Comparison of ENCODE assay signal across 8 mouse cellular contexts in the genomic region with DNA sequence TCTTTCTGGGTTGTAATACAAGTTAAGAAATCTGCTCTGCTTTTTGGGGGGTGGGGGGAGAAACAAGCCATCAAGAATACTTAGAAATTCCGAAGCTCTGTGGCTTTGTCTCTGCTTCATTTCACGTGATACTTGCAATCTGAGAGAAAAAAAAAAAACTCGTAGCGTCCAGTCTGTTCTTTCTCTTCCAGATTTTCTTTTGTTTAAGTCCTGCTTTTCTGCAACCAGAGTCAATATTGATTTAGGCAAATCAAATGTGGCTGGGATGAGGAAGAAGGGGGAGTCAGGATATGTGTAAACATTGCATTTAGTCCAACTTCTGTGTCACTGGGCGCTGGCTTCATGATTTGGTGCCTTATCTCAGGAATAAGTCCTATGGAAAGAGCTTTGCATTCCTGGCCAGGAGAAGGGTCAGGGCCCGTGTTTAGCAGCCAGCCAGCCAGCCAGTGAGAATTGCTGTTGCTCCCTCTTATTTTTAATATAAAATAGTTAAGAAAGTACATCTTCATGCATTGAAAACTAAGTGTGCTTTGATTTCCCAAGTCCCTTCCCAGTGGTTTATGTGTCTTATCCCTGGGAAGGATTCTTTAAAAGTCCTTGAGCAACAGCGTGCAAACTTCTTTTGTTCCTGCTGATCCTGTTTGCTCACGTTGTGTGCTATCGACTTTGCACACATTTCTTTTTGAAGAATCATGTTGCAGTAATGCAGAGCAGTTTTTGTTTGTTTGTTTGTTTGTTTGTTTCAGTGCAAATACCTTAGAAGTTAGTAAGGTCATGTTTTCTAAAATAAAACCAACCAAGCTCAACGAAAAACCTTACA.
DNase-seq lines count a peak whose midpoint lies in the region; ATAC-seq lines count a peak whose summit lies in the region.

No protein-coding gene starts in this region.

- no peaks in the 10 kb centered on the region; the same call in 1 of the 2 replicates for H3K4me1 ChIP-seq in embryonic facial prominence, embryonic 11.5 days (ENCODE audit: control insufficient read depth, insufficient read depth, low read length)
- H3K4me1 ChIP-seq in heart, embryonic 16.5 days (ENCODE audit: control insufficient read depth, insufficient read depth, low read length) = peaks cover 8% of the 10 kb centered on the region; the same call in 1 of the 2 replicates
- H3K4me1 ChIP-seq in stomach, embryonic 14.5 days (ENCODE audit: control insufficient read depth, insufficient read depth, low read length) = peaks cover 6% of the 10 kb centered on the region; the same call in 1 of the 2 replicates

- peak; percentile 64 for DNase-seq in adrenal gland, adult 2 months
- DNase-seq in embryonic facial prominence, embryonic 11.5 days (ENCODE audit: low spot score) = peak; percentile 63
- peak; percentile 42 to 47 for DNase-seq in kidney, postnatal 25 days
- peak; percentile 32 to 40 for DNase-seq in lung, postnatal 4 days
- no peak for DNase-seq in cerebellum, postnatal 36 days
- no peak for DNase-seq in layer of hippocampus, adult 9-11 months

- no peak for ATAC-seq in embryonic facial prominence, embryonic 11.5 days (replicated peaks; ENCODE audit: insufficient number of reproducible peaks, low FRiP score, low TSS enrichment, low read depth)
- peak; percentile 80 for ATAC-seq in heart, embryonic 16.5 days (replicated peaks; ENCODE audit: extremely low read depth, insufficient read depth, low FRiP score)
- peak; percentile 80 for ATAC-seq in stomach, embryonic 14.5 days (ENCODE audit: insufficient number of reproducible peaks, insufficient read depth, low FRiP score, low read depth)

- no peaks in the 10 kb centered on the region for H3K27me3 ChIP-seq in embryonic facial prominence, embryonic 11.5 days (ENCODE audit: control insufficient read depth, insufficient read depth, low read length)
- H3K27me3 ChIP-seq in heart, embryonic 16.5 days (ENCODE audit: control insufficient read depth, insufficient read depth, low read length) = no peaks in the 10 kb centered on the region
- no peaks in the 10 kb centered on the region for H3K27me3 ChIP-seq in stomach, embryonic 14.5 days (ENCODE audit: control insufficient read depth, insufficient read depth, low read length)

- H3K4me3 ChIP-seq in embryonic facial prominence, embryonic 11.5 days (ENCODE audit: low read depth, low read length) = peak overlapping the region; percentile 50
- H3K4me3 ChIP-seq in heart, embryonic 16.5 days (ENCODE audit: low read length) = peak overlapping the region; percentile 74
- peak overlapping the region; percentile 60 for H3K4me3 ChIP-seq in stomach, embryonic 14.5 days (ENCODE audit: low read depth, low read length)

- no peaks in the 10 kb centered on the region for H3K9me3 ChIP-seq in embryonic facial prominence, embryonic 11.5 days (replicated peaks; ENCODE audit: control insufficient read depth, low read length)
- H3K9me3 ChIP-seq in heart, embryonic 16.5 days (replicated peaks; ENCODE audit: control insufficient read depth, low read length) = no peaks in the 10 kb centered on the region
- no peaks in the 10 kb centered on the region for H3K9me3 ChIP-seq in stomach, embryonic 14.5 days (ENCODE audit: control insufficient read depth, low read depth, low read length)

- H3K9ac ChIP-seq in embryonic facial prominence, embryonic 11.5 days (replicated peaks; ENCODE audit: low read length) = peak overlapping the region; percentile 81
- H3K9ac ChIP-seq in heart, embryonic 16.5 days (ENCODE audit: low read length) = peak overlapping the region; percentile 89
- H3K9ac ChIP-seq in stomach, embryonic 14.5 days (replicated peaks; ENCODE audit: low read depth, low read length) = peak overlapping the region; percentile 68

- WGBS in embryonic facial prominence, embryonic 11.5 days = 9% methylated on average over 10 of the region's 10 CpGs
- 12% methylated on average over 10 of the region's 10 CpGs for WGBS in heart, embryonic 16.5 days
- WGBS in stomach, embryonic 14.5 days = 5% methylated on average over 10 of the region's 10 CpGs

- no peaks in the 10 kb centered on the region for H3K36me3 ChIP-seq in embryonic facial prominence, embryonic 11.5 days (replicated peaks; ENCODE audit: control insufficient read depth, insufficient read depth, low read depth, low read length)
- peaks cover 3% of the 10 kb centered on the region; the same call in 1 of the 2 replicates for H3K36me3 ChIP-seq in heart, embryonic 16.5 days (ENCODE audit: control insufficient read depth, insufficient read depth)
- H3K36me3 ChIP-seq in stomach, embryonic 14.5 days (ENCODE audit: control insufficient read depth, insufficient read depth, low read length) = no peaks in the 10 kb centered on the region; the same call in 1 of the 2 replicates

- peak overlapping the region; percentile 78 for H3K27ac ChIP-seq in embryonic facial prominence, embryonic 11.5 days (replicated peaks; ENCODE audit: low read depth, low read length)
- peak overlapping the region; percentile 99 for H3K27ac ChIP-seq in heart, embryonic 16.5 days (ENCODE audit: low read length)
- peak overlapping the region; percentile 99 for H3K27ac ChIP-seq in stomach, embryonic 14.5 days (ENCODE audit: low read length)

- peak overlapping the region; percentile 45 for H3K4me2 ChIP-seq in embryonic facial prominence, embryonic 11.5 days (ENCODE audit: low read depth, low read length)
- peak overlapping the region; percentile 82 for H3K4me2 ChIP-seq in heart, embryonic 16.5 days (ENCODE audit: low read depth, low read length)
- H3K4me2 ChIP-seq in stomach, embryonic 14.5 days (replicated peaks; ENCODE audit: low read depth, low read length) = peak overlapping the region; percentile 69

Comparison
In these comparisons a context has a peak if more than half of its experiments do, and no peak if none do; other contexts are left out.
1. DNase-seq: peak in adrenal gland, adult 2 months (single experiment), embryonic facial prominence, embryonic 11.5 days (single experiment), kidney, postnatal 25 days (2 of 2) and lung, postnatal 4 days (2 of 2); none in cerebellum, postnatal 36 days (0 of 2) and layer of hippocampus, adult 9-11 months (single experiment).
2. Peak in every context shown above with its lines, with median percentiles within 50 percentile points of each other: H3K27ac ChIP-seq, H3K4me2 ChIP-seq, H3K4me3 ChIP-seq and H3K9ac ChIP-seq.